Mouse (Mus musculus): Measurements from ENCODE around the gene Gm14296.
"Not testable (repeated sequence)": the region's sequence is repeated elsewhere in the genome, so short reads cannot be mapped to it uniquely, and the experiment has no call there.

The Gm14296 gene

DNA sequence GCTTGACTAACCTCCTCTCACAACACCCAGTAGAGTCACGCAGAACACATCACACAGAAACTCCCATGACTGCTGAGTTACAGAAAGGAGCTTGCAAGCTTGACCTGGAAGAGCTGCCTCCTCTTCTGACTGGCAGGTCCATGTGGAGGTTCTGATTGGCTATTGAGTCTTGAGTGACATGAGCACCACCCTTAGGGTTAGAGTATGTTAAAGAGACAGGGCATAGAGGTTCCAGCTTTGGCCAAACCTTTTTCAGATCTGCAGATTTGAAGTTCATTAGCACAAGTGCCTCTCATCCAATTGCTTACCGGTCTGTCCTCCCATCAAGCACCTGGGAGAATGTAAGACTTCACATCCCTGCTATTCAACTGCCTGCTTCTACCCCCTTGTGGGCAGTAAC is at the start of gene Gm14296:
Gene Gm14296, minus strand, starts transcription at position 101 of the 400 bp plus-strand sequence.
- not testable (repeated sequence) for DNase-seq (ENCODE audit: low spot score in 2 of 2)

DNA sequence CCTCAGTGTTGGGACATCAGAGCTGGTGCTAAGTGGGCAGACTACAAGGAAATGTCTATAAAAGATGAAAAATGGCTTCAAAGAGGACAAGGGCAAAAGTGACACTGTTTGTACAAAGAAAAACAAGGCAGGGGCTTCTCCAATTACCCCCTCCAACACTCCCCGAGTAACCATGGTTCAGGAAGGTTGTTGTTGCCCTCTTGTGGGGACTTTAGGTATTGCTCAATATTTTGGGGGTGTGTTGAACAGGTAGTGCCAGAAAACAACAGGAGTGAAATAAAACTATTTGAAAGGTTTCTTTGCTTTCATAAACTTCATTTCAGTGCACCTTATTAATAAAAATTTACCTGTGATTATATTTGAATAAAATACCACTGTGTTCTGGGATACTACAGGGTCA is 22.1 kb downstream of the Gm14296 start:
- DNase-seq (ENCODE audit: low spot score in 2 of 2): not testable (repeated sequence)
